Mouse (Mus musculus) megakaryocyte, embryonic 14.5 days (primary cell): ENCODE results near the gene Elmod2. TPM values are rescaled to one million over a fixed set of nuclear protein-coding genes. Genes with fewer than 3 reads are reported as not detected.
"Not testable (repeated sequence)": the region's sequence is repeated elsewhere in the genome, so short reads cannot be mapped to it uniquely, and the experiment has no call there.

Experiments used
- H3K27me3 ChIP-seq: replicated peaks from 2 replicates; pipeline ENCODE3; 2012; ENCODE audit warnings: inconsistent platforms
- H3K36me3 ChIP-seq: replicated peaks from 2 replicates; pipeline ENCODE3; 2012; ENCODE audit warnings: low read length, inconsistent platforms, mixed read lengths
- H3K4me1 ChIP-seq: 2 replicates; pipeline ENCODE4 v1.6.1; 2012; ENCODE audit warnings: inconsistent platforms
- H3K4me3 ChIP-seq: replicated peaks from 2 replicates; pipeline ENCODE3; 2012; ENCODE audit warnings: moderate library complexity, mild to moderate bottlenecking, inconsistent platforms
- H3K9me3 ChIP-seq: 2 replicates; pipeline ENCODE4 v1.6.1; 2012; ENCODE audit warnings: inconsistent platforms
- FLI1 ChIP-seq: IDR thresholded peaks from 2 replicates; pipeline ENCODE4 v1.6.1; 2012; ENCODE audit warnings: low read length, inconsistent platforms, mixed read lengths
- GATA1 ChIP-seq: IDR thresholded peaks from 3 replicates; pipeline ENCODE4 v1.6.1; 2012; ENCODE audit warnings: mixed read lengths, low read length, inconsistent platforms, borderline replicate concordance
- polyA plus RNA-seq: library from polyadenylated mRNA; stranded (reverse); fragments of >175 nt; gene quantifications from 2 replicates; pipeline ENCODE4 v1.2.3, GENCODE M21; 2012; ENCODE audit warnings: low replicate concordance; ENCODE audit not compliant: insufficient read depth

Gene Elmod2
- polyA plus RNA-seq, 1 experiment = 0.29 TPM

DNA sequence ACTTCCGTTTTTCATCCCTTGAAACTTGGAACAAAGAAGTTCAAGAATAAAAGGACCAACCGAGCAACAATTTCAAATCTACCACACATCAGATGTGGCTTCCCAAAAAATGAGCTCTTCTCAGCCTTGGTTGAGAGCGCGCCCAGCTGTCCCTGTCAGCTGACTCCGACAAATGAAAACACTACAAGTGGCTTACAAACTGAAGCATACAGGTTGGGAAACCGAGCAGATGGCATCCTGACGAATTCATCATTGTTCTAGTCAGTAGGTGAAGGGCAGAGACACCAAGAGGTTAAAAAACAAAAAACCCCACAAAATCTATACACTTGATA lies 753 bp downstream of the Elmod2 start:
- Histone ChIP-seq H3K4me3 (peak overlapping the region; percentile 96), H3K27me3 (peaks cover 20% of the 10 kb centered on the region), H3K9me3 (no peaks in the 10 kb centered on the region), H3K4me1 (peaks cover 25% of the 10 kb centered on the region), H3K36me3 (peaks cover 21% of the 10 kb centered on the region)
- TF ChIP-seq FLI1 (no peak), GATA1 (no peak)

DNA sequence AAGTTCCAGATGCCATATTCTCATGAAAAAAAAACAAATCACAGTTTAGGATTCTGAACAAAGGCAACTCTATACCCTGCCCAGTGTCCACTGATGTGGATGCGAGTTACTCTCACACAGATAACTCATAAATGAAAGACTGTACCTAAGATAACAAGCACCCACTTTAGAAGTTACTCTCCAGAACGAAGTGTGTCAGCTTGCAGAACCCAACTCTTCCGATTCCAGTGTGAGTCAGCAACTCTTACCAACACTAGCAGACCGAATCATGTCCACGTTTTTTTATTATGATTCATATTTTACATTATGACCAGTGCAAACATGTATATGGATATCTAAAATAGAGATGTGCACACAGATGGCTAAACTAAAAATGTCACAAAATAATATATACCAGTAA lies 4.4 kb downstream of the Elmod2 start:
- TF ChIP-seq FLI1 (no peak), GATA1 (no peak)
- no peak overlapping the region for H3K4me3 ChIP-seq
- H3K27me3 ChIP-seq = peaks cover under 1% of the 10 kb centered on the region
- H3K36me3 ChIP-seq = peaks cover 23% of the 10 kb centered on the region
- no peaks in the 10 kb centered on the region for H3K9me3 ChIP-seq
- peaks cover 22% of the 10 kb centered on the region for H3K4me1 ChIP-seq

DNA sequence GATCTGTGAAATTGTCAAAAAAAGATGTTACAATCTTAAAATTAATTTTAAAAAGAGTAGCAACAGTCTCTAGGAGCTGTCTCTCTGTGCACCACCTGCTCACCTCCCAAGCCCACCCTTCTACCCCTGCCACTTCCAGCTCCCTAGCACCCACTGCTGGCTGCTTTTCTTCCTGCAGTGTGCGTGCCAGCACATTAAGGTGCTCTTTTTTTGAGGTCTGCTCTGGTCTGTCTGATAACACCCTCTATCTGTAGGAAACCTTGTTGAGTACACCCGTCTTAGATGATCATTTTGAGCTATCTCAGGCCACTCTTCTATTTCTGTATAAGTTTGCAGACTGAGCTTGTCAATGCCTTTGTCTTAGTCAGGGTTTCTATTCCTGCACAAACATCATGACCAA lies 9.2 kb downstream of the Elmod2 start:
- Histone ChIP-seq H3K27me3 (no peaks in the 10 kb centered on the region), H3K4me3 (no peak overlapping the region), H3K4me1 (peaks cover 13% of the 10 kb centered on the region), H3K9me3 (no peaks in the 10 kb centered on the region), H3K36me3 (peaks cover 50% of the 10 kb centered on the region)
- TF ChIP-seq GATA1 (no peak), FLI1 (no peak)

DNA sequence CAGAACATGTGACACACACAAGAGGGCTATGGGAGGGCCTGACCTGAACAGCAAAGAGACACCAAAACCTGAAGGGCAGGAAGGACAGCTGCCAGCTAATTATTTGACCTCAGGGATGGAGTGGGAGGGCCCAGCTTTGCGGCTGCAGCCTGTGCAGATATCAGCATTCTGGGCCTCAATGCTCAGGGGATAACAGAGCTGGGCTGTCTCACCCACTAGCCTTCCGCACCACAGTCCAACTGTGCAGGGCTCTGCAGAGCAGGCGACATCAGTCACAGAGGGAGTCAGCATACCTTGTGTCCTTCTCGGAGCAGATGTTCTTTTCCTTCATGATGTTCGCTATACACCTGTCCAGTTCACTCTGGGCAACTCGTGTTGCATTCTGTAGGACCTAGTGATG lies 9.9 kb downstream of the Elmod2 start:
- H3K4me1 ChIP-seq = peaks cover 10% of the 10 kb centered on the region
- peaks cover 52% of the 10 kb centered on the region for H3K36me3 ChIP-seq
- H3K27me3 ChIP-seq = no peaks in the 10 kb centered on the region
- TF ChIP-seq GATA1 = no peak
- no peak for TF ChIP-seq FLI1
- no peaks in the 10 kb centered on the region for H3K9me3 ChIP-seq
- no peak overlapping the region for H3K4me3 ChIP-seq

DNA sequence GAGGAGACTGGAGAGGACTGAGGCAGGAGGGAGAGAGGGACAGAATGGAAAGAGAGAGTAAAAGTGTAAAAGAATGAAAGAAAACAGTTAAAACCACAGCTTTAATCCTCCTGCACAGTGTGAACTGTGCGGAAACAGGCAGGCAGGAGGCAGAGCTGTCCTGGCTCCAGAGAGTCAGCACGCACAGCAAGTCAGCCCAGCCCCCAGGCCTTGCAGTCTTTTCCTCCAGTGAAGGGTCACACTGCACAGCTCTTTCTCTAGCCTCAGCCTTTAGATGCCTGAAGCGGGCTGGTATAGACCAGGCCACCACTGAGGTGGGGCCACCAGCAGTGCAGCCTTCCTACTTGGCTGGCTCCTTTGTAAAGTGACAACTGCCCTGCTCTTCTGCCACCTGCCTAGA lies 11.7 kb downstream of the Elmod2 start:
- H3K4me1 ChIP-seq = peaks cover 5% of the 10 kb centered on the region; the same call in 1 of the 2 replicates
- H3K9me3 ChIP-seq = no peaks in the 10 kb centered on the region
- no peak overlapping the region for H3K4me3 ChIP-seq
- no peak for TF ChIP-seq GATA1
- no peak for TF ChIP-seq FLI1
- no peaks in the 10 kb centered on the region for H3K27me3 ChIP-seq
- peaks cover 62% of the 10 kb centered on the region for H3K36me3 ChIP-seq

DNA sequence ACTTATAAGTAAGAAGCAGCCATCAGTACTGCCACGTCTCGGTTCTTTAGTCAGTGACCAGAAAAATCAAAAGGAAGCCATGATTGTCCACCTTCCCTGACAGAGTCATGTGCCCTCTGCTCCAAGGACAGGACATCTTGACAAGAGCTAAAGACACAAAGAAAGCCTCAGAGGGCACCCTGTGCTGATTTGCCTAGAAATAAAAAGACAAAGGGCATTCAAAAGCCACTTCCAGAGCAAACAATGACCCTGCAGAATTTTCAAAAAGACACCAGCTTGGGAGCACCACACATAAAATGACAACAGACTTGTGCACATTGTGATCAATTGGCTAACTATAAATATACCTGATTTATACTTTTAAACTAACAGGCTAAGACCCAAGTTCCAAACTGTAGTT lies 16.6 kb downstream of the Elmod2 start:
- Histone ChIP-seq H3K4me3 (no peak overlapping the region), H3K27me3 (no peaks in the 10 kb centered on the region), H3K9me3 (no peaks in the 10 kb centered on the region), H3K4me1 (no peaks in the 10 kb centered on the region), H3K36me3 (peaks cover 48% of the 10 kb centered on the region)
- TF ChIP-seq GATA1 (no peak), FLI1 (no peak)

DNA sequence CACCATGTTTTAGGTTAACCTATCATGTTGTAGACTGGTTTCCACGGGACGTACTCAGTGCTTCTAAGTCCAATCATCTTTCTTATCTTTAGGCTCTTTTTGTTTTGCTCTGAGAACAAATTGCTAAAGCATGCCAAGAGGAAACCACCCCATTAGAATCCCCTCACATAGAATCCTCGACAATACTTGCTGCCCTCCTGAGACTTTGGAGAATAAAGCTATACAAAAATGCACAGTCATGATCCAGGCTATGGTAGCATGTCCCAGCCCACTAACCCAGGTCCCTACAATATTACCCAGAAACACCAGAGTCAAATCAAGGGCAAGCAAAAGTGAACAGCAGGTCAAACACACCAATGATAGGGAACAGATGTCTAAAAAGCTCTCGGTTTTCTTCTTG lies 17.2 kb downstream of the Elmod2 start:
- peaks cover 43% of the 10 kb centered on the region for H3K36me3 ChIP-seq
- not testable (repeated sequence) for H3K27me3 ChIP-seq, H3K9me3 ChIP-seq, H3K4me1 ChIP-seq, H3K4me3 ChIP-seq

DNA sequence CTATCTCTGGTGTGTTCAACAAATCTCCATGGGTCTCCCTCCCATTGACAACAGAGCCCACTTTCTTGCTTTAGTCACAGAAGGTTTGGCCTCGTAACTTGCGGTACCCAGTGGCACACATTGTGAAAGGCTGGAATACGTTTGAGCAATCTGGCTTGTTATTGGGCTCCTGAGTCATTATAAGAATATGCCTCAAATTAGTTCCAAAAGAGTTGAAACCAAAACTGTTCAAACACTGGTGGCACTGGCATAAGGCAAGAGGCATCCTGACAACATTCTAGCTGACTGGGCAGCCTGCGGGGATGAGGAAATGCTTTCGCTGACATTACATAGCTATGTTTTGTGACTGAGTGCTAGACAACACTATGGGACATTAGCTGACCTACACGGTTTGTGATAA lies 22.4 kb downstream of the Elmod2 start:
- Histone ChIP-seq H3K27me3 (no peaks in the 10 kb centered on the region), H3K4me3 (no peak overlapping the region), H3K9me3 (no peaks in the 10 kb centered on the region), H3K36me3 (peaks cover 3% of the 10 kb centered on the region), H3K4me1 (no peaks in the 10 kb centered on the region)
- TF ChIP-seq FLI1 (no peak), GATA1 (no peak)

DNA sequence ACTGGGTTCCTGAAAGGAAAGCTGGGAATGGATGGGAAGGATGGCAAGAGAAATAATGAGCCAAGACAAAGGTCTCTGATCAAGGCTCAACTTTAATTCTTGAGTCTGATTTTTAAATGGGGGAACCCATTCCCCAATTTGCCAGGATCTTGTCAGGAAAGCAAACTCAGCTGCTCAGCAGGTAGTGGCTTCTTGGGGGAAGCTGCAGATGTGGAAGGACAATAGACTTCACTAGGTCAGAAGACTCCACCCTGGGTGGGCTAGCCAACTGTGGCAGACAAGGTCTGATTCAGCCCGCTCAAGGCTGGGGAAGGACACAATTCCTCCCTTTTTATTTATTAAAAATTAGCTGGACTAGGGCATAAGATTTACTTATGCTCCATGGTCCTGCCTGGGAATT lies 27.3 kb downstream of the Elmod2 start:
- Histone ChIP-seq H3K4me1 (no peaks in the 10 kb centered on the region), H3K27me3 (peaks cover 6% of the 10 kb centered on the region), H3K36me3 (no peaks in the 10 kb centered on the region), H3K9me3 (0 out of 2 replicates have a peak, but pooled peaks cover 2% of the 10 kb centered on the region), H3K4me3 (no peak overlapping the region)
- TF ChIP-seq GATA1 (no peak), FLI1 (no peak)

DNA sequence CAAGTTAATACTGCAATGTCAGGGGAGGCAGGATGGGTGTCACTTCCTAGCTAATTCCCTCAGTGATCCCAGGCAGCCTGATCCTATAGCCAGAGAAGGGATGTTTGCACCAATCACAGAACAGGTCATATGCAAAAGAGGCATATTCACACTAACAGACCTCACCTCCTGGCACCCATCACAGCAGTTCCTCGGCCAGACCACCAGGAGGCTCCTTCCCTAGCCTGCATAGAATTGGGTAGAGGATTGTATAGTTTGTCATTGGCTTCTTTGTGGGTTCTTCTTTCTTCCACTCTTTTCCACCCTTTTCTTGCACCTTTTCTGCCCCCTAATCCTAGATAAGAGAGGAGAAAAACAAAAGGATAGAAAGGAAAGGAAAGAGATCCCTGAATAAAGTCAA lies 32.2 kb downstream of the Elmod2 start:
- TF ChIP-seq GATA1 (no peak), FLI1 (no peak)

DNA sequence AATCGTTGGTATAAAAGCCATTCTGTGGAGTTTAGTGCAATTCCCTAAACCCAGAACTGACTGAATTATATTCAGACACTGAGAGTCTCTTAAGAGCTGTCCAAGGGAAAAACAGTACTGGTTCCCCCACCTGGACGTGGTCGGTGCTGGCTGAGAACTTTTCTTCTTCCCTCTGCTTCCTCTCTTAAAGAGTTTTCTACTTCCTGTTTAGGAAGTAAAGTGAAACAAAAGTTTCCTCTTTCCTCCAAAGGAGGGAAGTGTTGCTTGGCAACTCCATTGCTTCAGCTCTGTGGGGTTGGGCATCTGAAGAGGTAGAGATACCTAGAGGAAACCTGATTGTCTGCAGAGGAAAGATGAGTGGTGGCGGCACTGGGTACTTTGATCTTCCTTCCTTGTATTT lies 34.9 kb downstream of the Elmod2 start:
- H3K4me3 ChIP-seq = no peak overlapping the region
- peaks cover 19% of the 10 kb centered on the region for H3K27me3 ChIP-seq
- no peaks in the 10 kb centered on the region for H3K4me1 ChIP-seq
- TF ChIP-seq GATA1 (no peak), FLI1 (no peak)
- H3K36me3 ChIP-seq = no peaks in the 10 kb centered on the region
- 0 out of 2 replicates have a peak, but pooled peaks cover 3% of the 10 kb centered on the region for H3K9me3 ChIP-seq

More for the DNA sequence above, 32.2 kb downstream of the Elmod2 start:
- H3K4me1 ChIP-seq = no peaks in the 10 kb centered on the region
- H3K9me3 ChIP-seq = 0 out of 2 replicates have a peak, but pooled peaks cover 3% of the 10 kb centered on the region
- peaks cover 16% of the 10 kb centered on the region for H3K27me3 ChIP-seq
- H3K4me3 ChIP-seq = no peak overlapping the region
- H3K36me3 ChIP-seq = no peaks in the 10 kb centered on the region
